Mouse (Mus musculus): ENCODE data around the gene Lyrm7.

GRCm38 (mm10) chr11:54812314-54812713 lies 48.4 kb downstream of the Lyrm7 start:
- TF ChIP-seq CTCF (conservative IDR thresholded peaks at IDR 0.05; ENCODE audit: low read length) (no peak), POU5F1 (IDR thresholded peaks at IDR 0.05; ENCODE audit: borderline replicate concordance, low read length) (no peak), NANOG (IDR thresholded peaks at IDR 0.05; ENCODE audit: borderline replicate concordance, low read length) (no peak)

Data from E14TG2a.4 (cell line).